Mouse (Mus musculus): ENCODE measurements around the gene Nol4l. TPM values are rescaled to one million over a fixed set of nuclear protein-coding genes. Genes with fewer than 3 reads are reported as not detected.

Gene Nol4l
- polyA plus RNA-seq, 1 experiment from 2014 or later: 7.0 TPM

GRCm38 (mm10) chr2:153483118-153483983 is 46.4 kb downstream of the Nol4l start:
- peak; percentile 12; the same call in 1 of the 2 replicates for ATAC-seq (replicated peaks; ENCODE audit: extremely low read depth, insufficient read depth, low FRiP score)
- 12% methylated on average over 20 of the region's 20 CpGs for WGBS
- H3K36me3 ChIP-seq (ENCODE audit: control insufficient read depth, insufficient read depth): no peaks in the 10 kb centered on the region
- no peak overlapping the region for H3K4me3 ChIP-seq (ENCODE audit: low read length)
- peak overlapping the region; percentile 44 for H3K4me2 ChIP-seq (ENCODE audit: low read depth, low read length)
- no peaks in the 10 kb centered on the region for H3K9me3 ChIP-seq (replicated peaks; ENCODE audit: control insufficient read depth, low read length)
- peaks cover 22% of the 10 kb centered on the region for H3K4me1 ChIP-seq (ENCODE audit: control insufficient read depth, insufficient read depth, low read length)
- H3K27me3 ChIP-seq (ENCODE audit: control insufficient read depth, insufficient read depth, low read length): no peaks in the 10 kb centered on the region
- peak overlapping the region; percentile 33; the same call in 1 of the 2 replicates for H3K27ac ChIP-seq (ENCODE audit: low read length)
- peak overlapping the region; percentile 52 for H3K9ac ChIP-seq (ENCODE audit: low read length)

GRCm38 (mm10) chr2:153481861-153482120 is 48.0 kb downstream of the Nol4l start:
- ATAC-seq (replicated peaks; ENCODE audit: extremely low read depth, insufficient read depth, low FRiP score): no peak
- Histone ChIP-seq H3K4me3 (ENCODE audit: low read length) (no peak overlapping the region), H3K27ac (ENCODE audit: low read length) (no peak overlapping the region), H3K27me3 (ENCODE audit: control insufficient read depth, insufficient read depth, low read length) (no peaks in the 10 kb centered on the region), H3K4me1 (ENCODE audit: control insufficient read depth, insufficient read depth, low read length) (peaks cover 27% of the 10 kb centered on the region), H3K4me2 (ENCODE audit: low read depth, low read length) (no peak overlapping the region), H3K9ac (ENCODE audit: low read length) (no peak overlapping the region), H3K36me3 (ENCODE audit: control insufficient read depth, insufficient read depth) (no peaks in the 10 kb centered on the region), H3K9me3 (replicated peaks; ENCODE audit: control insufficient read depth, low read length) (no peaks in the 10 kb centered on the region)
- WGBS: 60% methylated on average over 2 of the region's 2 CpGs

GRCm38 (mm10) chr2:153481108-153481860 is 48.5 kb downstream of the Nol4l start:
- 76% methylated on average over 7 of the region's 7 CpGs for WGBS
- Histone ChIP-seq H3K9ac (ENCODE audit: low read length) (no peak overlapping the region), H3K27ac (ENCODE audit: low read length) (no peak overlapping the region), H3K4me1 (ENCODE audit: control insufficient read depth, insufficient read depth, low read length) (peaks cover 32% of the 10 kb centered on the region), H3K4me3 (ENCODE audit: low read length) (no peak overlapping the region), H3K27me3 (ENCODE audit: control insufficient read depth, insufficient read depth, low read length) (no peaks in the 10 kb centered on the region), H3K9me3 (replicated peaks; ENCODE audit: control insufficient read depth, low read length) (no peaks in the 10 kb centered on the region), H3K4me2 (ENCODE audit: low read depth, low read length) (no peak overlapping the region), H3K36me3 (ENCODE audit: control insufficient read depth, insufficient read depth) (no peaks in the 10 kb centered on the region)
- ATAC-seq (replicated peaks; ENCODE audit: extremely low read depth, insufficient read depth, low FRiP score): no peak

- H3K27me3 ChIP-seq (ENCODE audit: control insufficient read depth, insufficient read depth, low read length): no peaks in the 10 kb centered on the region
- no peaks in the 10 kb centered on the region for H3K36me3 ChIP-seq (ENCODE audit: control insufficient read depth, insufficient read depth)
- no peak overlapping the region for H3K9ac ChIP-seq (ENCODE audit: low read length)
- 75% methylated on average over 1 of the region's 1 CpGs for WGBS
- no peaks in the 10 kb centered on the region for H3K9me3 ChIP-seq (replicated peaks; ENCODE audit: control insufficient read depth, low read length)
- ATAC-seq (replicated peaks; ENCODE audit: extremely low read depth, insufficient read depth, low FRiP score): no peak
- H3K4me3 ChIP-seq (ENCODE audit: low read length): no peak overlapping the region
- no peak overlapping the region for H3K27ac ChIP-seq (ENCODE audit: low read length)
- H3K4me2 ChIP-seq (ENCODE audit: low read depth, low read length): no peak overlapping the region
- H3K4me1 ChIP-seq (ENCODE audit: control insufficient read depth, insufficient read depth, low read length): peaks cover 49% of the 10 kb centered on the region
These were observed 50.3 kb downstream of the Nol4l start for GRCm38 (mm10) chr2:153479486-153479885.

- Histone ChIP-seq H3K27ac (ENCODE audit: low read length) (peak overlapping the region; percentile 13; the same call in 1 of the 2 replicates), H3K4me1 (ENCODE audit: control insufficient read depth, insufficient read depth, low read length) (peaks cover 45% of the 10 kb centered on the region), H3K9me3 (replicated peaks; ENCODE audit: control insufficient read depth, low read length) (no peaks in the 10 kb centered on the region), H3K9ac (ENCODE audit: low read length) (peak overlapping the region; percentile 11; the same call in 1 of the 2 replicates), H3K4me2 (ENCODE audit: low read depth, low read length) (no peak overlapping the region), H3K27me3 (ENCODE audit: control insufficient read depth, insufficient read depth, low read length) (no peaks in the 10 kb centered on the region), H3K36me3 (ENCODE audit: control insufficient read depth, insufficient read depth) (no peaks in the 10 kb centered on the region), H3K4me3 (ENCODE audit: low read length) (no peak overlapping the region)
- peak; percentile 71 for ATAC-seq (replicated peaks; ENCODE audit: extremely low read depth, insufficient read depth, low FRiP score)
- WGBS: 9% methylated on average over 4 of the region's 4 CpGs
These were observed 51.2 kb downstream of the Nol4l start for GRCm38 (mm10) chr2:153478583-153478982.

- Histone ChIP-seq H3K4me1 (ENCODE audit: control insufficient read depth, insufficient read depth, low read length) (peaks cover 37% of the 10 kb centered on the region), H3K9me3 (replicated peaks; ENCODE audit: control insufficient read depth, low read length) (no peaks in the 10 kb centered on the region), H3K27ac (ENCODE audit: low read length) (peak overlapping the region; percentile 85), H3K9ac (ENCODE audit: low read length) (peak overlapping the region; percentile 23; the same call in 1 of the 2 replicates), H3K4me3 (ENCODE audit: low read length) (no peak overlapping the region), H3K36me3 (ENCODE audit: control insufficient read depth, insufficient read depth) (no peaks in the 10 kb centered on the region), H3K27me3 (ENCODE audit: control insufficient read depth, insufficient read depth, low read length) (no peaks in the 10 kb centered on the region), H3K4me2 (ENCODE audit: low read depth, low read length) (peak overlapping the region; percentile 2; the same call in 1 of the 2 replicates)
- peak; percentile 72 for ATAC-seq (replicated peaks; ENCODE audit: extremely low read depth, insufficient read depth, low FRiP score)
- 9% methylated on average over 4 of the region's 4 CpGs for WGBS
These were observed 54.4 kb downstream of the Nol4l start for GRCm38 (mm10) chr2:153475114-153476112.

- WGBS: 68% methylated on average over 3 of the region's 3 CpGs
- no peak for ATAC-seq (replicated peaks; ENCODE audit: extremely low read depth, insufficient read depth, low FRiP score)
- no peak overlapping the region for H3K4me3 ChIP-seq (ENCODE audit: low read length)
These were observed 58.8 kb downstream of the Nol4l start for GRCm38 (mm10) chr2:153470983-153471382.

GRCm38 (mm10) chr2:153469764-153470163 is 60.0 kb downstream of the Nol4l start:
- Histone ChIP-seq H3K4me2 (ENCODE audit: low read depth, low read length) (no peak overlapping the region), H3K4me1 (ENCODE audit: control insufficient read depth, insufficient read depth, low read length) (peaks cover 11% of the 10 kb centered on the region), H3K27me3 (ENCODE audit: control insufficient read depth, insufficient read depth, low read length) (no peaks in the 10 kb centered on the region), H3K9ac (ENCODE audit: low read length) (no peak overlapping the region), H3K27ac (ENCODE audit: low read length) (no peak overlapping the region), H3K4me3 (ENCODE audit: low read length) (no peak overlapping the region), H3K9me3 (replicated peaks; ENCODE audit: control insufficient read depth, low read length) (no peaks in the 10 kb centered on the region), H3K36me3 (ENCODE audit: control insufficient read depth, insufficient read depth) (no peaks in the 10 kb centered on the region)
- no peak for ATAC-seq (replicated peaks; ENCODE audit: extremely low read depth, insufficient read depth, low FRiP score)
- WGBS: 52% methylated on average over 4 of the region's 4 CpGs

More at GRCm38 (mm10) chr2:153470983-153471382, 58.8 kb downstream of the Nol4l start:
- no peak overlapping the region for H3K4me2 ChIP-seq (ENCODE audit: low read depth, low read length)
- H3K9me3 ChIP-seq (replicated peaks; ENCODE audit: control insufficient read depth, low read length): no peaks in the 10 kb centered on the region
- H3K27me3 ChIP-seq (ENCODE audit: control insufficient read depth, insufficient read depth, low read length): no peaks in the 10 kb centered on the region
- H3K27ac ChIP-seq (ENCODE audit: low read length): no peak overlapping the region
- peaks cover 24% of the 10 kb centered on the region for H3K4me1 ChIP-seq (ENCODE audit: control insufficient read depth, insufficient read depth, low read length)
- H3K9ac ChIP-seq (ENCODE audit: low read length): no peak overlapping the region
- H3K36me3 ChIP-seq (ENCODE audit: control insufficient read depth, insufficient read depth): no peaks in the 10 kb centered on the region
